Mouse (Mus musculus) urinary bladder, postnatal 10 days (tissue): Measurements from ENCODE around the gene Ifi211.
"Not testable (repeated sequence)": the region's sequence is repeated elsewhere in the genome, so short reads cannot be mapped to it uniquely, and the experiment has no call there.

Experiments
- DNase-seq: peaks from one replicate; pipeline ENCODE4 v3.0.0; 2022; ENCODE audit warnings: low spot score

Gene Ifi211

DNA sequence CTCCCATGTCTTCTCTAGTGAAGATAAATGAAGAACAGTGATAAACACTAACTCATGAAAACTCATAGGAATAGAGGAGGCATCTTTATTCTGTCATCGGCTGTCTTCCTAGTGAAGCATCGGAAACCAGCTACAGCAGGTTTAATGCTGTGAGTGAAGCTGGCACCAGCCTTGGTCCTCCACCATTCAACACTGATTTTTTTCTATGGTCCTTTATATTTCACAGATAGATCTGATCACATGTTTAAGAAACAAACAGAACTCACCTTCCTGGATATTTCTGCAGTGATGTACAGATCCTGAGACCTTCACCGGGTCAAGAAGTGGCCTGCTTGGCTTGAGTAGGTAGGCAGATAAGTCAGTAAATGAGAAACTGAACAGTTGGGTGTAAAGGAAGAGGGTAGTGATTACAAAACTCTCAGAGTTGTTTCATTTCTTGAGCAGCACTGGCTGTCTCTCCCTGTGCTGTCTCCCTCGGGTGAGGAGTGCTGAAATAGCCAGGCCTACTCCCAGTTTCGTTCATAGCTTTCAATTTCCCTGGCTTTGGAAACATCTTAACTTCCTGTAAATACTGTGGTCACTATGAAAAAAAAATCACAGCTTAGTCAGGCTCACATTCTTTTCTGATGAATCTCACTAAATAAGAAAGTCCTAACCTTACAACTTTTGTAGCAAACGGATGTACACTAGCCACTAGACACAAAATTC lies at the start of gene Ifi211:
Gene Ifi211, minus strand, starts transcription at position 499 of the 708 bp plus-strand sequence.
- not testable (repeated sequence) for DNase-seq

- DNase-seq, result not testable (repeated sequence)
Measured at GRCm38 (mm10) chr1:173961491-173961890, 48.6 kb upstream of the Ifi211 start.

DNA sequence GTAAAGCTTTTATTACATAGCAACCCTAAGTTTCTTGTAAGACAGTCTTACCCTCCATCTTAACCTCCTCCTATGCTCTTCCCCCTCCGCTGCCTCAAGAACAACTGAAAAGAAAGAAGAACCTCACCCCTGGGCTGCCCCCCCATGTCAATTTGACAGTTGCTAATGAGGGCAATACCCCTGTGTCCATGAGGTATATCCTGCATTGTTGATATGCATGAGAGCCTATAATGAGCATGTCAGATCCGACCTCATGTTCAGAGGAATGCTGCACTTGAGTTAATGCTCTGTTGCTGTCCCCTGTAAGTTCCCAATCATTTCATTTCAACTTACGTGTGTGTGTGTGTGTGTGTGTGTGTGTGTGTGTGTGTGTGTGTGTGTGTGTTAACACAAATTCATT lies 47.2 kb upstream of the Ifi211 start:
- not testable (repeated sequence) for DNase-seq

GRCm38 (mm10) chr1:173955839-173956527 lies 43.1 kb upstream of the Ifi211 start:
- not testable (repeated sequence) for DNase-seq

DNA sequence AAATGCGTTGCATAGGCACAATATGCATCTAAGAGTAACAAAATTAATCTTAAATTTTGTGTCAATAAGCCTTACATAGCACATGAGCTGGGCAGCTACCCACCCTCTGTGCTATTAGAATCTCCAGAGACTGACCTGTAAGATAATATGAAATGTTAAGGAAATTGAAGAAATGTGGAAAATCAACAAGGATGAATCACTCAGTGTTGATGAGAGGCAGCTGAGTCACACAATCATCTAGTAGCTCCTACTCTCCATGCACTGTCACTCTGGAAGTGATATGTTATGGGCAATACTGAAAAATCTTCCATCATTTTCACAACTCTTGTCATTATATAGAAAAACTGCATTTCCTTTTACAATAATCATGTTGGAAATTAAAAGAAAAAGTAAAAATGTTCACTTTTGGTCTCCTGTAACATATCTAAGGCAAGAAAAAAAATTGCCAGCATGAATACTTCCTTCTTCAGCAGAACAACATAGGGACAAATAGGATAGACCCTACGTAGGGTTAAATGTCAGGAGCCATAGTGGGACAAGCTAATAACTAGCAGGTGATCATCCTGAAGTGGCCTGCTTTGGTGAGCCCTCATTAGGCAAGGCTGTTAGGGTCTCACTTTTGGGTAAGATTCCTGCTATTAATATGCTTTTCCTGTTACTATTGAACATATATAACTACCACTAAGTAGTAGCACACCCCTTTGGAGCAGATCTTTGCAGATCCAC lies 42.4 kb upstream of the Ifi211 start:
- no peak for DNase-seq

DNA sequence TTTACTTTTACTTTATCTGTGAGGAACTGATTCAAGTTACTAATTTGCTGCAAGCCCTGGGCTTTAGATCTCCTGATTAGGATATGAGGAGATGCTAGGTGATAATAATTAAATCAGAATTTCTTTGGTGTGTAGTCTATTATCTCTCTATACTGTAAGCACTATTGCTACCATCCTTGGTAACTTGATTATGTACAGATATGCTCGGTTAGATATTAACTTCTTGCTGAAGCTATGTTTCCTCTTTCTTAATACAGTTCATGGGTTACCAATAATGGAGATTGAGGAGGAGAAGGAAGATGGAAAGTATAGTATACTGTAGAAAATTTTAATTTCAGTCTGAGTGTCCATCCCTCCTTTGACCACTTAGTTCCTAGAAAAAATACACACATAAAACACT lies 40.7 kb upstream of the Ifi211 start:
- no peak for DNase-seq

GRCm38 (mm10) chr1:173949044-173949443 lies 36.2 kb upstream of the Ifi211 start:
- not testable (repeated sequence) for DNase-seq

GRCm38 (mm10) chr1:173942780-173943066 lies 29.9 kb upstream of the Ifi211 start:
- DNase-seq, result not testable (repeated sequence)

DNA sequence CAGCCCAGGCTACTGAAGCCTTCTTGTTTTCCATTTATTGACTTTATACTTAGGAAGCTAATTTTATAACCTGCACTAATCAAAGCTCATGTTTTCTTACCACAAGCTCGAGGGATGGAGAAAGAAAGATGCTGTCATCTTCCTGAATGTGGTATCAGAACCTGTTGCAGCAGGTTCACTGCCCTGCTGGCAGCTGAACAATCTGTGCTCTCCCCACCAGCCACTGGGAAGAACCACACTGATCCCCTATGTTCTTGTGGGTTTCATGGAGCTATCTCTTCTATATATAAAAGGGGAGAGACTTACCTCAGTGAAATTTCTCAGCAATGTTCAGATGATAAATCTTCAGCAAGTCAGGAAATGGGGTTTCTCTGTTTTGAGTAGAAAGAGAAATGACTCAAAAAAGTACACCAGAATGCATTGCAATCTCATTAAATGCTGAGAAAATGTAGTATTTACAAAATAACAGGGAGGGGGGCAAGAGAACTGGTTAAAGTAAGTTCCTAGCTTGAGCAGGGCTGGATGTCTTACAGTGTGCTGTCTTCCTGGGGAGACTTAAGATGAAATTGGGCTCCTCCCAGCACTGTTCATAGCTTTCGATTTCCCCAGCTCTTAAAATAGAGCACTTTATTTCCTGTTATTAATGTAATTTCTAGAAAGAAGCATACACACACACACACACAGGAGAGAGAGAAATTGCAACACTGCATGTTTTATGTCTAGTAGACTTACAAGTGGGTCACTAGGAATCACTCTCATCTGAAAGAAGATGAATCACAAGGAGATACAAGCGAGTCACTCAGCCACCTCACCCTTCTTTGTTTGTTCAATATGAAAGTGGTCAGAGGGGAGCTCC lies 29.3 kb upstream of the Ifi211 start, which contains the start of the genes Mndal and Ifi203:
Gene Mndal, minus strand, starts transcription at position 568 of the 856 bp plus-strand sequence.
Gene Ifi203, minus strand, starts transcription at position 749 of the 856 bp plus-strand sequence.
- not testable (repeated sequence) for DNase-seq

GRCm38 (mm10) chr1:173941522-173941921 lies 28.7 kb upstream of the Ifi211 start:
- not testable (repeated sequence) for DNase-seq

- not testable (repeated sequence) for DNase-seq
Measured at GRCm38 (mm10) chr1:173919279-173919678, 6.4 kb upstream of the Ifi211 start.

DNA sequence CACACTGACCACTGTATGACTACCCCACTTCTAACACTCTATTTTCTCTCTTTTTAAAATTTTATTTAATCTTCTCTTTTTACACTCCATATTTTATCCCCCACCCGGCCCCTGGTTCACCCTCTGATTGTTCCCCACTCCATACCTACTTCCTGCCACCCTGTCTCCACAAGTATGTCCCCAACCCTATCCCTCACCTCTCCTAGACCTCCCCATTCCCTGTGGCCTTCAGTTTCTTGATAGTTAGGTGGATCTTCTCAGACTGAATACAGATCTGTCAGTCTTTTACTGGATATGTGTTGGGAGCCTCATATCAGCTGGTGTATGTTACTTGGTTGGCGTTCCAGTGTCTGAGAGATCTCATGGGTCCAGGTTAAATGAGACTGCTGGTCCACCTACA lies 1.7 kb upstream of the Ifi211 start:
- DNase-seq, result no peak

GRCm38 (mm10) chr1:173913256-173913791 lies 478 bp upstream of the Ifi211 start:
- DNase-seq, result not testable (repeated sequence)

- no peak for DNase-seq
Measured at GRCm38 (mm10) chr1:173911808-173912464, 910 bp downstream of the Ifi211 start.

DNA sequence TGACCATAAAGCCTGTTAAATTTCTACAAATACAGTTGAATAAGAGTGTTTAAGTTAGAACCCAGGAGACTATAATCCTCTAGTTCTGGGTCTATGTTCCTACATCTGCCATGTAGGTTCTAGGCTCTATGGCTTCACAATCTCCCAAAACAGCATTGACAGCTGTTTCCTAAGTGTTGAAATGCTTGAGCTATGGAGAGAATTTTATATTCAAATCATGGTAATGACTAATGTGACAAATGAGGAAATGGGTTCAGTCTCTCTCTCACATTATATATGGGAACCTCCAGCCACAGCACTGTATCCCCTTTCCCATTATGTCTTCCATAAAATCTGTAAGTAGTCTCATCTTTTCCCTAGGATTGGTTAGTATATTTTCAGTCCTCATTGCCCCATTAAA lies 4.5 kb downstream of the Ifi211 start:
- not testable (repeated sequence) for DNase-seq

GRCm38 (mm10) chr1:173905885-173906284 lies 7.0 kb downstream of the Ifi211 start:
- not testable (repeated sequence) for DNase-seq

- not testable (repeated sequence) for DNase-seq
Measured at GRCm38 (mm10) chr1:173889741-173890140, 23.1 kb downstream of the Ifi211 start.

DNA sequence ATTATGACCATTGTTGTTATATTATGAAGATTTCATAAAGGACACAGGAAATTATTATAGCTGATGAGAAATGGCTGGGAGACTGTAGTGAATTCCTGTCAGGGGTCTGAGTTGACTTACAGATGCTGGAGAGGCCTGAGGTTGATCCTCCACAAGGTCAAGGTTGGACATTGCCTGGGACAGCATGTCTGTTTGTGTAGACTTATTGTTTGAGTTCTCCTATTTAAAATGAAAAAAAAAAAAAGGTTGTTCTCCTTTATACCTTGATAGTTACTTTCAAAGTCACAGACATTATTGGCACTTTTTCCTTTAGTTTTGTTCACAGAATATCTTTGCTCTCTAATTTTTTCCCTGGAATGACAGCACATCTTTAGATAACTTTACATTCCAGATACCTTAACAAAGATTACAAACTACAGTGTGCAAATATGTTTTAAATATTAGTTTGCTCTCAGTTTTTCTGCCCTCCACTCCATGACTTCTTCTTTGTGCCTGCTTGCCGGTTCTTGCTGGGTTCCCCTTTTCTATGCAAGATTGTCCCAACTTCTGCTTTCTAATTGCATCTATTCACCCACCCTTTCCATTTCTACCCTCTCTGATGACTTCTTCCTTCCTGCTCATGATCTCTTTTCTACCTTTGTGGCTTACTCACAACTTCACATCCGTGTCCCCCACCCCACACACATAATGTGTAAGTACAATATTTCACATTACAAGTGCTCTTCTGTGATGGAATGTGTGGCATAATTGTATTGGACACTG lies 25.6 kb downstream of the Ifi211 start:
- DNase-seq, result not testable (repeated sequence)

- not testable (repeated sequence) for DNase-seq
Measured at GRCm38 (mm10) chr1:173880004-173880666, 32.7 kb downstream of the Ifi211 start.
